Mouse (Mus musculus) spleen, postnatal 14 days (tissue): Measurements from ENCODE around the gene Gsta3.
A peak's percentile ranks its signal among the peaks of the same experiment; 100 is the strongest.
"Not testable (repeated sequence)": the region's sequence is repeated elsewhere in the genome, so short reads cannot be mapped to it uniquely, and the experiment has no call there.

ENCODE experiments used
- DNase-seq, 2 experiments: peaks; one replicate each; pipeline ENCODE4 v3.0.0; 2021 to 2022; ENCODE audit warnings: low spot score in 2 of 2

The Gsta3 gene

GRCm38 (mm10) chr1:21253303-21253650, 12.9 kb downstream of the Gsta3 start:
- DNase-seq = no peak

GRCm38 (mm10) chr1:21253856-21254255, 13.5 kb downstream of the Gsta3 start:
- DNase-seq = no peak

GRCm38 (mm10) chr1:21255625-21256345, 15.4 kb downstream of the Gsta3 start:
- no peak for DNase-seq

GRCm38 (mm10) chr1:21256391-21256790, 16.0 kb downstream of the Gsta3 start:
- DNase-seq = no peak

- no peak for DNase-seq
These were observed 16.5 kb downstream of the Gsta3 start for GRCm38 (mm10) chr1:21256871-21257270.

GRCm38 (mm10) chr1:21259981-21260380, 19.6 kb downstream of the Gsta3 start:
- not testable (repeated sequence) for DNase-seq

- DNase-seq = no peak
These were observed 22.0 kb downstream of the Gsta3 start for GRCm38 (mm10) chr1:21262401-21262800.

- no peak for DNase-seq
These were observed 23.6 kb downstream of the Gsta3 start for GRCm38 (mm10) chr1:21263986-21264385.

GRCm38 (mm10) chr1:21264747-21265146, 24.4 kb downstream of the Gsta3 start:
- no peak for DNase-seq

- DNase-seq = no peak
These were observed 26.4 kb downstream of the Gsta3 start for GRCm38 (mm10) chr1:21266766-21267165.

- DNase-seq = not testable (repeated sequence)
These were observed 27.1 kb downstream of the Gsta3 start for GRCm38 (mm10) chr1:21267466-21267865.

GRCm38 (mm10) chr1:21271343-21272055, 31.1 kb downstream of the Gsta3 start:
- DNase-seq = peak; percentile 46 to 54

- no peak for DNase-seq
These were observed 31.7 kb downstream of the Gsta3 start for GRCm38 (mm10) chr1:21272056-21272431.

- no peak for DNase-seq
These were observed 32.7 kb downstream of the Gsta3 start for GRCm38 (mm10) chr1:21273091-21273490.

- no peak for DNase-seq
These were observed 34.1 kb downstream of the Gsta3 start for GRCm38 (mm10) chr1:21274437-21275040.

- DNase-seq = not testable (repeated sequence)
These were observed 35.0 kb downstream of the Gsta3 start for GRCm38 (mm10) chr1:21275366-21275765.

GRCm38 (mm10) chr1:21276158-21276557, 35.8 kb downstream of the Gsta3 start:
- DNase-seq = not testable (repeated sequence)

- no peak for DNase-seq
These were observed 39.9 kb downstream of the Gsta3 start for GRCm38 (mm10) chr1:21280306-21280705.

GRCm38 (mm10) chr1:21284644-21285043, 44.3 kb downstream of the Gsta3 start:
- not testable (repeated sequence) for DNase-seq

- DNase-seq = no peak
These were observed 51.0 kb downstream of the Gsta3 start for GRCm38 (mm10) chr1:21291394-21291793.

- no peak for DNase-seq
These were observed 52.2 kb downstream of the Gsta3 start for GRCm38 (mm10) chr1:21292590-21292989.

GRCm38 (mm10) chr1:21296169-21296568, 55.8 kb downstream of the Gsta3 start:
- no peak for DNase-seq

GRCm38 (mm10) chr1:21298114-21298513, 57.7 kb downstream of the Gsta3 start:
- DNase-seq = no peak
